Mouse (Mus musculus): Measurements from ENCODE around the gene Nlrx1. TPM values are rescaled to one million over a fixed set of nuclear protein-coding genes. Genes with fewer than 3 reads are reported as not detected.

The Nlrx1 gene
- total RNA-seq, 2 experiments from 2014 or later, result 19.6 to 24.5 TPM

GRCm38 (mm10) chr9:44269973-44270372, 1.6 kb upstream of the Nlrx1 start:
- no peak for DNase-seq
- intact Hi-C loops (cut with DNase I), result loop anchor here (2.0 kb wide), 1 partner anchor 31 kb away; no protein-coding TSS in a partner anchor

- intact Hi-C loops (cut with DNase I), result loop anchor here (2.0 kb wide), 1 partner anchor 30 kb away; no protein-coding TSS in a partner anchor
- DNase-seq, result peak; percentile 45
Observed at GRCm38 (mm10) chr9:44269077-44269476, 678 bp upstream of the Nlrx1 start.

GRCm38 (mm10) chr9:44268027-44268360, 405 bp downstream of the Nlrx1 start:
- DNase-seq, result peak; percentile 91 to 92
- intact Hi-C loops (cut with DNase I), result loop anchor here (2.0 kb wide), 1 partner anchor 29 kb away; no protein-coding TSS in a partner anchor

- DNase-seq, result peak; percentile 32 to 49
- intact Hi-C loops (cut with DNase I), result loop anchor here (2.0 kb wide), 1 partner anchor 29 kb away; no protein-coding TSS in a partner anchor
Observed at GRCm38 (mm10) chr9:44267319-44268026, 926 bp downstream of the Nlrx1 start.

GRCm38 (mm10) chr9:44266478-44267226, 1.7 kb downstream of the Nlrx1 start:
- intact Hi-C loops (cut with DNase I), result no loop called here
- no peak for DNase-seq

GRCm38 (mm10) chr9:44261388-44261787, 7.0 kb downstream of the Nlrx1 start:
- intact Hi-C loops (cut with DNase I), result no loop called here
- no peak for DNase-seq

GRCm38 (mm10) chr9:44259014-44259413, 9.4 kb downstream of the Nlrx1 start:
- no peak for DNase-seq
- intact Hi-C loops (cut with DNase I), result no loop called here

- intact Hi-C loops (cut with DNase I), result no loop called here
- DNase-seq, result no peak
Observed at GRCm38 (mm10) chr9:44256213-44256612, 12.2 kb downstream of the Nlrx1 start.

GRCm38 (mm10) chr9:44255136-44255521, 13.3 kb downstream of the Nlrx1 start:
- DNase-seq, result no peak

GRCm38 (mm10) chr9:44254508-44255135, 13.8 kb downstream of the Nlrx1 start:
- no peak for DNase-seq
- intact Hi-C loops (cut with DNase I), result no loop called here

More at GRCm38 (mm10) chr9:44255136-44255521, 13.3 kb downstream of the Nlrx1 start:
- intact Hi-C loops (cut with DNase I), result no loop called here

- intact Hi-C loops (cut with DNase I), result no loop called here
- DNase-seq, result no peak
Observed at GRCm38 (mm10) chr9:44253441-44253840, 15.0 kb downstream of the Nlrx1 start.

- no peak for DNase-seq
- intact Hi-C loops (cut with DNase I), result no loop called here
Observed at GRCm38 (mm10) chr9:44251314-44251713, 17.1 kb downstream of the Nlrx1 start, which contains the start of gene Pdzd3. Pdzd3 (minus strand) TSS chr9:44251471.

GRCm38 (mm10) chr9:44250445-44250844, 18.0 kb downstream of the Nlrx1 start:
- DNase-seq, result no peak
- intact Hi-C loops (cut with DNase I), result no loop called here

GRCm38 (mm10) chr9:44249181-44250146, 18.9 kb downstream of the Nlrx1 start:
- intact Hi-C loops (cut with DNase I), result loop anchor here (5.0 kb wide), 1 partner anchor 108 kb away; no protein-coding TSS in a partner anchor

GRCm38 (mm10) chr9:44247907-44248306, 20.5 kb downstream of the Nlrx1 start:
- intact Hi-C loops (cut with DNase I), result loop anchor here (5.0 kb wide), 1 partner anchor 109 kb away; no protein-coding TSS in a partner anchor
- DNase-seq, result no peak

More at GRCm38 (mm10) chr9:44249181-44250146, 18.9 kb downstream of the Nlrx1 start:
- DNase-seq, result peak; percentile 64 to 67

GRCm38 (mm10) chr9:44243621-44244020, 24.8 kb downstream of the Nlrx1 start:
- no peak for DNase-seq
- intact Hi-C loops (cut with DNase I), result no loop called here

- no peak for DNase-seq
- intact Hi-C loops (cut with DNase I), result no loop called here
Observed at GRCm38 (mm10) chr9:44241418-44241817, 27.0 kb downstream of the Nlrx1 start.

GRCm38 (mm10) chr9:44240911-44241310, 27.5 kb downstream of the Nlrx1 start:
- no peak for DNase-seq
- intact Hi-C loops (cut with DNase I), result no loop called here

GRCm38 (mm10) chr9:44240399-44240798, 28.0 kb downstream of the Nlrx1 start, which contains the start of gene Ccdc153:
Ccdc153 (plus strand) TSS chr9:44240676.
- intact Hi-C loops (cut with DNase I), result no loop called here
- DNase-seq, result no peak

GRCm38 (mm10) chr9:44239447-44239846, 29.0 kb downstream of the Nlrx1 start:
- peak; percentile 51 to 58 for DNase-seq

More at GRCm38 (mm10) chr9:44239447-44239846, 29.0 kb downstream of the Nlrx1 start:
- intact Hi-C loops (cut with DNase I), result loop anchor here (1.0 to 10.0 kb wide), 3 partner anchors 29 to 255 kb away; partner anchors contain the start of gene Nlrx1

Data from heart, postnatal 36 days (tissue).